Mouse (Mus musculus) thymus, postnatal 36 days (tissue): ENCODE results near the gene Nppb.

ENCODE experiments used
- DNase-seq, 2 experiments: peaks; one replicate each; pipeline ENCODE4 v3.0.0; 2022; ENCODE audit warnings: mixed read lengths in 2 of 2

Gene Nppb

GRCm38 (mm10) chr4:147985205-147986132, at the start of gene Nppb:
Gene Nppb, plus strand, starts transcription at chr4:147985788.
- DNase-seq = no peak

- no peak for DNase-seq
Observed at GRCm38 (mm10) chr4:147935904-147936303, 49.7 kb upstream of the Nppb start.

- peak; percentile 77 to 83 for DNase-seq
Observed at GRCm38 (mm10) chr4:147936331-147936954, 49.1 kb upstream of the Nppb start, which contains the start of gene Plod1. Gene Plod1, minus strand, starts transcription at chr4:147936767.

GRCm38 (mm10) chr4:147937021-147937420, 48.6 kb upstream of the Nppb start:
- no peak for DNase-seq

GRCm38 (mm10) chr4:147937486-147937885, 48.1 kb upstream of the Nppb start:
- DNase-seq = no peak

- DNase-seq = no peak
Observed at GRCm38 (mm10) chr4:147938148-147939096, 47.2 kb upstream of the Nppb start.

- no peak for DNase-seq
Observed at GRCm38 (mm10) chr4:147940111-147940510, 45.5 kb upstream of the Nppb start.

GRCm38 (mm10) chr4:147940576-147941044, 45.0 kb upstream of the Nppb start, which contains the start of gene 2510039O18Rik:
Gene 2510039O18Rik, plus strand, starts transcription at chr4:147940895.
- peak; percentile 83 to 88 for DNase-seq

- peak in 1 of 2 experiments; percentile 45 for DNase-seq
Observed at GRCm38 (mm10) chr4:147941045-147942020, 44.3 kb upstream of the Nppb start.

- no peak for DNase-seq
Observed at GRCm38 (mm10) chr4:147943005-147943404, 42.6 kb upstream of the Nppb start.

- no peak for DNase-seq
Observed at GRCm38 (mm10) chr4:147947511-147947910, 38.1 kb upstream of the Nppb start.

- no peak for DNase-seq
Observed at GRCm38 (mm10) chr4:147953590-147953989, 32.0 kb upstream of the Nppb start.

GRCm38 (mm10) chr4:147957141-147957540, 28.4 kb upstream of the Nppb start:
- DNase-seq = no peak

GRCm38 (mm10) chr4:147959881-147960831, 25.4 kb upstream of the Nppb start:
- peak; percentile 57 for DNase-seq

GRCm38 (mm10) chr4:147962781-147963180, 22.8 kb upstream of the Nppb start:
- DNase-seq = no peak

- DNase-seq = no peak
Observed at GRCm38 (mm10) chr4:147963623-147964022, 22.0 kb upstream of the Nppb start.

- DNase-seq = no peak
Observed at GRCm38 (mm10) chr4:147965712-147966111, 19.9 kb upstream of the Nppb start.

- DNase-seq = no peak
Observed at GRCm38 (mm10) chr4:147968816-147969215, 16.8 kb upstream of the Nppb start.

GRCm38 (mm10) chr4:147969337-147969736, 16.3 kb upstream of the Nppb start:
- no peak for DNase-seq

- no peak for DNase-seq
Observed at GRCm38 (mm10) chr4:147976237-147976636, 9.4 kb upstream of the Nppb start.
